Mouse (Mus musculus) small intestine, adult 2 months (tissue): Measurements from ENCODE around the gene Cald1.

Experiments
- CTCF ChIP-seq: fragments of 200-500 bp; IDR thresholded peaks from 2 replicates; pipeline ENCODE4 v1.5.1; 2012; ENCODE audit warnings: low read depth, mild to moderate bottlenecking, control low read depth, inconsistent platforms, low read length, moderate library complexity, mixed read lengths; ENCODE audit not compliant: insufficient replicate concordance, insufficient read length; ENCODE audit errors: extremely low read depth
- POLR2A ChIP-seq: fragments of 200-500 bp; IDR thresholded peaks from 2 replicates; pipeline ENCODE4 v1.6.1; 2012; ENCODE audit warnings: low read depth, mild to moderate bottlenecking, control low read depth, inconsistent platforms, low read length, moderate library complexity

DNA sequence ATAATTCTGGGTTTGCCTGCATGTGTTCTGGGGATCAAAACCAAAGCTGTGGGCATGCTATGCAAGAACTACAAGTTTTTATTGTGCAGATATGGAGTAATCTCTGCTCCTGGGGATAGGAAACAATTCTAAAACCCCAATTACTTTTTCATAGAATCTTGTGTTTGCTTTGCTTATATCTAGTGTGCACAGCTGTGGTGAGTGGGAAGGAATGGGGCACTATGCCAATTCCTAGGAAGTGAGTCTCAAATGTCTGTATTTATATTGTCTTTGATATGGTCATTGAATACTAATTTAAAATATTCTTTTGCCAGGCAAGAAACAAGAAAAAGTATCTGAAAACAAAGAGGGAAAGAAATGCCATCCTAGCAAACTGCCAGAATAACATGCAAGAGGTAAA is 226.1 kb downstream of the Cald1 start:
- TF ChIP-seq CTCF (no peak), POLR2A (no peak)
